Mouse (Mus musculus) left cerebral cortex, postnatal 4 days (tissue): ENCODE data around the gene Mafk. TPM values are rescaled to one million over a fixed set of nuclear protein-coding genes. Genes with fewer than 3 reads are reported as not detected.

Source experiments
- DNase-seq: peaks from one replicate; pipeline ENCODE4 v3.0.0-alpha.2; 2022
- intact Hi-C: fragments of 180-260 bp; cut with DNase I; formaldehyde crosslinking; loops from one replicate; pipeline ENCODE4 v1.15.1; 2025
- total RNA-seq, 2 experiments: library from RNA; stranded (reverse); gene quantifications; 2 replicates each; pipeline ENCODE4 v1.2.3; 2021

Gene Mafk
- total RNA-seq, 2 experiments from 2014 or later = 8.4 to 11.1 TPM

GRCm38 (mm10) chr5:139794938-139795337, 3.6 kb downstream of the Mafk start:
- DNase-seq = no peak
- intact Hi-C loops = no loop called here

GRCm38 (mm10) chr5:139796001-139796620, 4.8 kb downstream of the Mafk start:
- DNase-seq = no peak
- intact Hi-C loops = no loop called here

DNA sequence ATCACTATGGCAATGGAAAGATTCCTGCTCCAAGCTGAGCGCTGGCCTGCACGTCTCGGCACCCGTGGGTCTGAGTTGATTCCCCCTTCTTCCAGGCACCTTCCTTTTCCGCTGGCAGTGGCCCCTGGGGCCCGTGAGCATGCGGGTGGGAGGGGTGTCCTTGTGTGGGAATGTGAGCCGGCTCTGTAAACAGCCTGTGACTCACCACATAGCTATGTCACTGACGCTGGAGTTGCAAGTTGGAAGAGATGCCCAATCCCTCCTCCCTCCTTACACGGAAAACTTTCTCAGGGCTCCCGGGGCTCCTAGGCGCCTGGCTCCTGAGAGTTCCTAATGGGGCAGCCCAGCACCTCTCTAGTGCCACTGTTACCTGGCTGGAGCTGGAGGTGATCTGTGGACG, 5.6 kb downstream of the Mafk start:
- intact Hi-C loops = no loop called here
- no peak for DNase-seq

DNA sequence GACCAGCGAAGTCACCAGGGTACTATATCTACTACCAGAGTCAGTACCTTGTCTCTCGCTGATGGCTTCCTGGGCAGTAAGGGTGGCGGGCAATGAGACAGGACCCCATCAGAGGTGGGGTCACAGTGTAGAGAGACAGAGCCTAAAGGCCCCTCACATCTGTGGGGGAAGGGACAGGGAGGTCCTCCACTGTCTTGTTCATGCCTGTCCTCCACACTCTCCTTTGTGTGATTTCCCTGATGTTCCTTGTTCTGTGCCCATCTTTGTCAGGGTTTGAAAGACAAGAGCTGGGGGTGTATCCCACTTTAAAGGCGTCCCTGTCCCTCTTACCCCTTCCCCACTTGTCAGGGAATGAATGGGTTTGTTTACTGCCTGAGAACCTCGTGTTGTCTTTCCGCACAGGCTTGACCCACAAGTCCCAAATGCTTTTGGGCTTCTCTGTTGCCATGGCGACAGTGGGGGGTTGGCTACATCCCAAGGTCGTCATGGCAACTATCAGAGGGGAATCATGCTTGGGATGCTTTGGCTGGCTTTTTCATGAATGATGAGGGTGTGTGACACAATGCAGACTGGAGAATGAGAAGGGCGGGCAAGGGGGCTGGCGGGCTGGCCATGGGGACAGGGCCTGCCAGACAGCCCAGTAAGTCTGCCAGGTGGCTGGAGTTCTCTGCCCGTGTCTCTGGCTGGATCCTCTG, 6.3 kb downstream of the Mafk start:
- intact Hi-C loops = no loop called here

GRCm38 (mm10) chr5:139798168-139798900, 7.0 kb downstream of the Mafk start:
- no peak for DNase-seq
- intact Hi-C loops = no loop called here

More for the DNA sequence above, 6.3 kb downstream of the Mafk start:
- peak; percentile 93 for DNase-seq

GRCm38 (mm10) chr5:139799041-139799440, 7.7 kb downstream of the Mafk start:
- intact Hi-C loops = no loop called here

DNA sequence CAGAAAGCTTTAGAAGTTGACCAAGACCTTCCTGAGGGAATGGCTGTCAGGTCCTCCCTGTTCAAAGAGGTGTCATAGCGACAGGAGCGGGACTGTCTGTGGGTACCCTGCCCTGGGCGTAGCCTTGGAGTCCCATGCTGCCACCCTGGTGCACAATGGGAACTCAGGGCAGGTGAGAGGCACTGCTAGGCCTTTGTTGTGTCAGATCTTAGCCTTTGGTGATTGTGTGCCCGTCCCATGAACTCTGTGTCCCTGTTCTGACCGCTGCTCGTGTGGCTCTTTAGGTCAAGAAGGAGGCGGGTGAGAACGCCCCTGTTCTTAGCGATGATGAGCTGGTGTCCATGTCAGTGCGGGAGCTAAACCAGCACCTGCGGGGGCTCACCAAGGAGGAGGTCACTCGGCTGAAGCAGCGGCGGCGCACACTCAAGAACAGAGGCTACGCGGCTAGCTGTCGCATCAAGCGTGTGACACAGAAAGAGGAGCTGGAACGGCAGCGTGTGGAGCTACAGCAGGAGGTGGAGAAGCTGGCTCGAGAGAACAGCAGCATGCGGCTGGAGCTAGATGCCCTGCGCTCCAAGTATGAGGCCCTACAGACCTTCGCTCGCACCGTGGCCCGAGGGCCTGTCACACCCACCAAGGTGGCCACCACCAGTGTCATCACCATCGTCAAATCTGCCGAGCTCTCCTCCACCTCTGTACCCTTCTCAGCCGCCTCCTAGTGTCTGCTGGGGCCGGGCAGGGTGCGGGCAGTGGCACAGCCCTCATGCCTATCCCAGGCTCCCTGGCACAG, 8.7 kb downstream of the Mafk start:
- intact Hi-C loops = no loop called here

More at GRCm38 (mm10) chr5:139799041-139799440, 7.7 kb downstream of the Mafk start:
- no peak for DNase-seq

DNA sequence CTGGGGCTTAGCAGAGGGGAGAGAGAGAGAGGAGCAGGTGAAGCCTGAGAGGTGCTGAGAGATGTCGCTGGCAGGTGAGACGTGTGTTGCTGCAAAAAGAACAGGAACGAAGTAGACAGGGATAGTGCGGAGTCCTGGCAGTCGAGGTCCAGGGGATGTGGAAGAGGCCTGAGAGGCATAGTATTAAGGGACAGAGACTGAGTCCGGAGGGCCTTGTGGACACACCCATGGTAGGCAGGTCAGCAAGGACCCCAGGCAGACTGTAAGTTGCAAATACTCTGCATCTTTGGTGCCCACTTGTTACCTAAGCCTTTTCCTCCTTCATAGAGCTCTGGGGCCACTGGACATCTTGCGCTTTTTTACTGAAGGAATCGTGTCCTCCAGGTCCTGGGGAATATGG, 9.9 kb downstream of the Mafk start:
- intact Hi-C loops = no loop called here
- DNase-seq = no peak

More for the DNA sequence above, 8.7 kb downstream of the Mafk start:
- no peak for DNase-seq

GRCm38 (mm10) chr5:139801880-139802279, 10.6 kb downstream of the Mafk start:
- no peak for DNase-seq
- intact Hi-C loops = no loop called here

DNA sequence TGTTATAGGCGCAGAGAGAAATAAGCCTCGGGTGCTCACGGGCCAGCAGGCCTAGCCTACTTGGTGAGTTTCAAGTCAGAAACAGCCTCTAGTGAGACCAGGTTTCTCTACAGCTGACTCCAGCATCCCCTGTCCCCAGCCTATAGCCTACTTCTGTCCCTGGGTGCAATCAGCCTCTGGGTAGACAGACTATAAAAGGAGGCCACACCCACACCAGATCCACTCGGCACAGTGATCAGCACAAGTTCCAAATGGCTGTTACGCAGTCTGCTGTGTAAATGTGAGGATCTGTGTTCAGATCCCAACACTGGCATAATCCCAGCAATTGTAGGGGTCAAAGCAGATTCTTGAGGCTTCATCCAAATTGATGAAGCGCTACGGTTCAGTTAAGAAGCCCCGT, 11.9 kb downstream of the Mafk start:
- intact Hi-C loops = no loop called here
- DNase-seq = no peak

- intact Hi-C loops = no loop called here
- DNase-seq = peak; percentile 76
These were observed 12.3 kb downstream of the Mafk start for GRCm38 (mm10) chr5:139803601-139804102.

DNA sequence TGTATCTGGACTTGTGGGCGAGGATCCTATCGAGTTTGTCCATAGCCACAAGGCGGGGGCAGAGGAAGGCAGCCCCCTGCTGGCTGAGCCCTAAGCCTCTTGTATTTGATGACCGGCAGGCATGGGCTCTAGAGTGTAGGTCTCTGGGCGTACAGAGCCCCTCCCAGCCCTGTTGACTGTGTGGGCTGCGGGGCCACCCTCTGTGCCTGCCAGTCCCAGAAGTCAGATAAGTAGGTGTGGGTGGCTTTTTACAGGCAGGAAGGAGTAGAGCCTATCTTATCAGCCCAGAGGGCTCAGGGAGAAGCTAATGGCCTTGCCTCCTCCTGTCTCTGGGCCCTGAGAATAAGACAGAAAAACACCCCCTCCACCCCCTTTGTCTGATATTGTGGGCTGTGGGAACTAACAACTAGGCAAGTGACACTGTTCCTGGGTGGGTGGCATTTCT, 12.8 kb downstream of the Mafk start:
- DNase-seq = no peak
- intact Hi-C loops = no loop called here

DNA sequence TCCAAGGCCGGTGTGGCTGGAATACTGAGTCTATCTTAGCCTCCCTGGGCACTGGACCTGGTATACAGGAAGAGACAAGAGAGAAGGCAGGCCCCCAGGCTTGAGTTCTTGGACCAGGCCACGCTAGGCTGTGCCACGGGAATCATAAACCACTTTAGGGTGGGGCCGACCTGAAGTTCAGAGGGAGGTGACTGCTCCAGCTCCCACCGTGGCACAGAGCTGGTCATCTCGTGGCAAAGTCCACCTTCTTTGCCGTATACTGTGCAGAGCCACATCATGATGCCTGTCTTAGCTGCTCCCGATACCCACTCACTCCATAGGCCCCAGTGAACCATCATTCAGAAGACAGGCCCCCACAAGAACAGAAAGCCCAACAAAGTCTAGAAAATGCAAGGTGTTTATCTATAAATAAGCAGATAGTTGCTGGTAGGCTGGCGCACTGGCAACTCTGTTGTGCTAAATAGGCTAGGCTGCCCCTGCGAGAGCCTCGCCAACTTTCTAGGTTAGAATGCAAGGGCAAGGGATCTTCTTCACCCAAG, 13.3 kb downstream of the Mafk start:
- intact Hi-C loops = no loop called here
- no peak for DNase-seq

DNA sequence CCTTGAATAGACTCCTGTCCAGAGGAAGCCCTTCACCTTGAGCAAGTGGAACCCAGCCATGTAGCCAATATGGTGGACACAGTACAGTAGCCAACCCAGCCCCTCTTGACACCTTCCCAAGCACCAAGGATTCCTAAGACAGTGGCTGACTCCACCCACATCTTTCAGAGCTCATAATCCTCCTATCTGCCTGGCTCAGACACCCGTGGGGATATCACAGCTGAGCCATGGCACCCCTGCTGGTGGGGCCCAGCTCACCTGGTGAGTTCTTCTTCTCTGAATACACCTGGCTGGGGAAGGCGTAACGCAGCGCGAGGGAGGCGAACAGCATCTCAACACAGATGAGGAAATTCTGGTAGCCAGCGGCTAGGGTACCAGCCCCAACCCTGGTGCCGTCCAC, 14.6 kb downstream of the Mafk start:
- intact Hi-C loops = no loop called here
- DNase-seq = no peak

GRCm38 (mm10) chr5:139809397-139809796, 18.1 kb downstream of the Mafk start:
- intact Hi-C loops = no loop called here
- DNase-seq = no peak

- intact Hi-C loops = no loop called here
- no peak for DNase-seq
These were observed 20.5 kb downstream of the Mafk start for GRCm38 (mm10) chr5:139811677-139812397.

DNA sequence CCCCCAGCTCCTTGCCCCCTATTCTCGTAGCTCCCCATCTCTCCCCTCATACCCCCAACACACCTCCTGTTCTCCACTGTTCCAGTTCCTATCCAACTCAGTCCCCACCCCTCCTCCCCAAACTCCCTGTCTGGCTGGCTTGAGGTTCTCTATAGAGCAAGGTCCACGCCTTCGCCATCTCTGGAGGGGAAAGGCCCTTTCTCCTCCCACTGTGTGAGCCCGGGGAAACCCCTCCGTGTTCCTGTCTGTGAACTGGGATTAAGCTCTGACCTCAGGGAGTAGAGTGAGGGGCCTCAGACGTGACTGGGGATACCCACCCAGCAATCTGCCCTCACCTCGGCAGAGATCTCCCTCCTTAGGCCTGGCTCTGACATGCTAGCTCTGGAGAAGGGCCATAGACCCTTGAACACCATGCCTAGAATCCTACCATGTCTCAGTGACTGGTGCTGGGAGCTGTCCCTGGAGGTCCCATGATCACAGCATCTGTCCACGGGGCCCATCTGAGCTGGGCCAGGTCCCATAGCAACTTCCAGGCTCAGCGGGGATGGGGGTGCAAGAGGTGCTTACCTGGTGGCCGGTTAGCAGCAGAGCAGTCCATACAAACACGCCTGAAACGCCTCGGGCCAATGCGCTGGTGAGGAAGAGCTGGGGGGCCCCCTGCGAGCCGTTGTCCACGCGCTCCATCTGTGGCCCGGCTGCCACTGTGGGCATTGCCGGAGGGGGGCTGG, 21.2 kb downstream of the Mafk start:
- DNase-seq = no peak
- intact Hi-C loops = no loop called here

- no peak for DNase-seq
- intact Hi-C loops = no loop called here
These were observed 21.8 kb downstream of the Mafk start for GRCm38 (mm10) chr5:139813126-139813490.

- intact Hi-C loops = no loop called here
- no peak for DNase-seq
These were observed 22.7 kb downstream of the Mafk start for GRCm38 (mm10) chr5:139813963-139814381.
